Mouse (Mus musculus) left cerebral cortex, adult 8-10 months (tissue): ENCODE data around the gene Hhat. TPM values are rescaled to one million over a fixed set of nuclear protein-coding genes. Genes with fewer than 3 reads are reported as not detected.

Source experiments
- DNase-seq, 2 experiments: peaks; one replicate each; pipeline ENCODE4 v3.0.0; 2022; ENCODE audit warnings: low spot score in 2 of 2
- total RNA-seq, 4 experiments: library from RNA; stranded (reverse); gene quantifications; 2 replicates each; pipeline ENCODE4 v1.2.4; 2022

Gene Hhat
- total RNA-seq, 4 experiments from 2014 or later = 2.2 to 2.6 (median 2.5) TPM

DNA sequence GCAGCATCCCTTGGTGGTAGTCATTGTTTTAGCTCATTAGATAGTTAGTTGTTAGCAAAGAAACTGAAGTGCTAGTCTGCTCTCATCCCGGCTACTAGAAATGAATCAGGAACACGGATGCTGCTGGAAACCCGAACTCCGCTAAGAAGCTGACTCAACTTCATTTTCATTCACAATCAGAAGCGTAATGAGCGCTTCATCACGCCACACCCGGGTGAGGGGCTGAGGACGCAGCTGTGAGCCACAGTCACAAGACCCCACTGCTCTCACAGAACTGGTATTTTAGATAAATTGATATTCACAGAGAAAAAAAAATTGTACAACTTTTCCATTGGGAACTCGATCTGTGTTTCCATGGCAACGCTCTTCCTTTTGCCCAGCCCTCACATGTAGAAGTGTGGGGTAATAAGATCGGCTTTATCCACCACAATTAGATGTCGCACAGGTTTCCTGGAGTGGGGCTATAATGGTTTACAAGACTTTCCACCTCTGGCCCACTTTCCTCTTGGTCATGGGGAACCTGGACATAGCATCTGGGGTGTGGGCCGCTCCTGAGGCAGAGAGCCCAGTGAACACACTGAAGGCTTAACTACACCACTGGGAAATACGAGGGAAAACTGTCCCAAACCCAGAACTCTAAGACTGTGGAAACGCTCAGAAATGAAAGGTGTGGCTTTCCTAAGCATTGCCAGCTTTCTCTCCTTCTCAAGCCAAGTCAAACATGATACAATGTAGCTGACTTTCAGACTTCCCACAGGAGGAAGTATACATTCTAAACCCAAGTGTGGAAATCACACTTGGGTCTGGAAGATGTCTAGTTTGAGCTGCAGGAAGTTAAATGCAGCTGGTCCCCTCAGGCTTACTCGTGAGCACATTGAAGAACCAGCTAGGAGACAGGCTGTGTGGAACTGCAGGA lies 14.3 kb upstream of the Hhat start:
- DNase-seq = no peak

DNA sequence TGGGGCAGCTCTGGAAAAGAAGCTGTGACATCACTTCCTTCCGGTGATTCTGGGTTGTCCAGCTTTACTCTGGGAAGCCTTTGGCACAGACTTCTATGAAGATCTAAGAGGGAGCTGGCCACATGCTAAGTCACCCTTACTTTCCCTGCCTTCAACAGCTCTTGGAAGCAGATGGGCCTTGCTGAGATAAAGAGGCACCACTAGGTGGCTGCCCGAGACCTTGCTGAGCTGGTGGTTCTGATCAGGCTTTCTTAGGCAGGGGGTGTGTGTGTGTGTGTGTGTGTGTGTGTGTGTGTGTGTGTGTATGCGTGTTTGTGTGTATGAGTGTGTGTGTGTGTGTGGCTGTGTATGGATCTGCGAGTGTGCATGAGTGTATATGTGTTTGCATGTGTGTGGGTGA lies 13.4 kb upstream of the Hhat start:
- peak in 1 of 2 experiments; percentile 35 for DNase-seq

DNA sequence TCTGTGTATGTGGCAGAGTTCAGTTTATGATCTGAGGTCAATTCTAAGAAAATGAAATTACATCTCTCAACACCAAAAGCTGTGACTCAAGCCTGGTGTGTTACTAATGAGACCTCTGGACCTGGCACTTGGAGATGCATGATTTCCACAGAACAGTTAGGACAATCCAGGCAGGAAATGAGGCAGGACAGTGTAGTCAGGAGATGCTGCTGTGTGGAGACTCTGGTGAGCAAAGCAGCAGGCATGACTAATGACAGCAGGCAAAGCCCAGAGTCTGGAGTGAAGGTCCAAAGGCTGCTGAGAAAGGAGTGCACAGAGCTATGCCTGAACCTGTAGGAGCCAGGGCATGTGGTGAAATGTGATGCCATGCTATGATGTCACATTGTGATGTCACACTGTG lies 10.2 kb upstream of the Hhat start:
- no peak for DNase-seq

DNA sequence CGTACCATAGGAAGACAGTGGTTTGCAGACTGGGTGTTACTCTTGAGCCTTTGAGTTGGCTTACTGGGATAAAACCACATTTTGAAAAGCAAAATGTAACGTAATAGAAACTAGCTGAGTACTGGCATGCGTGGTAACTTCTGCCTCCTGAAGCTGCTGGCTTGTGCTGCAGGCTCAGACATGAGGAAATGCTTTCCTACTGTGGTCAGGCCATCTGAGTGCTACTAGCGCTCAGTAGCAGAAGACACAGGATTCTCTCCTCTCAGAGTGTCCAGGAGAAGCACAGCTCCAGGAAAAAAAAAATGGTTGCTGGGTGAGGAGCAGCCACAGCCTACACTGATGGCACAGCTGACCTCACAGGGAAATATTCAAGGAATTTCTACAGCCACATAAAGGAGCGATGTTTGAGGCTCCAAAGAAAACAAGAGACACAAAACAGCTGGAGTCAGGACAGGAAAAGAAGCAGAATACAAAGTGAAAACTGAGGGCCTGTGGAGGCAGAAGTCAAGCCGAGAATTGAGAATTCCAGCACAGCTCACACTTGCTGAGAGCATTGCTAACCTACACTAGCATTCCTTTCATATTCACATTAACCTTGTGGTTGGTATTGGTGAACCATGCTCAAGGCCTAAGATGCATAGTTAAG lies 8.0 kb upstream of the Hhat start:
- DNase-seq = no peak

DNA sequence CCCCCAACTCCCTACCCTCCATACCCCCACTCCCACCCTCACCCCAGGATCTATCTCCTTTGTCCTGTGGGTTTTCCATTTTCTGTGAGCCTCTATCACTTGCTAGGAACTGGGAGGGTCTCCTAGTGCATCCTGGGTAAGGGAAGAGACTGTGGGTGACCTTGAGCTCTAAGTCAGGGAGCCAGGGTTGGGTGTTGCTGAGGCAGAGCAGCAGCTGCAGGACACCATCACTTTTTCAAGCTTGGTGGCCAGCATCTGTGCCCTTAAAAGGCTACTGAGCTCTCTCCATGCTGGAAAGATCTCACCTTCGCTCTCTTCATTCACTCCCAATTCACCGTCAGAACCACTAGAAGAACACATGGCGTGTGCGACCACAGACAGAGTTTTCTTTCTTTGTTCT lies 7.2 kb upstream of the Hhat start:
- no peak for DNase-seq

DNA sequence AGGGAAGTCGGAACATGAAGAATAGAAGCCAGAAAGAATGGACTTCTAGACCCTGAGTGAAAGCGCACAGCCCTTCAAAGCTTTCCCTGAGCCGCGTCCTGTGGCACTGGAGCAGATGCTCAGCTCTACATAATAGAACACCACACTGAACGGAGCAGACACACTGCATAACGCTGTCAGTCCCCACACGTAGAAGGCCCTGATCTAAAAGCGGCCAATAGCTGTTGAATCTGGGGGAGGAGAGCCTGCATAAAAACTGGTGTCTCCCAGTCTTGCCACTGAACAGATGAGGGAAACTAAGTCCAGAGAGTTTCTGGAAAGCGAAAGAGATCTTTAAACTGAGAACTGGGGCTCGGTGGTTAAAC lies 911 bp downstream of the Hhat start:
- peak in 1 of 2 experiments; percentile 41 for DNase-seq

DNA sequence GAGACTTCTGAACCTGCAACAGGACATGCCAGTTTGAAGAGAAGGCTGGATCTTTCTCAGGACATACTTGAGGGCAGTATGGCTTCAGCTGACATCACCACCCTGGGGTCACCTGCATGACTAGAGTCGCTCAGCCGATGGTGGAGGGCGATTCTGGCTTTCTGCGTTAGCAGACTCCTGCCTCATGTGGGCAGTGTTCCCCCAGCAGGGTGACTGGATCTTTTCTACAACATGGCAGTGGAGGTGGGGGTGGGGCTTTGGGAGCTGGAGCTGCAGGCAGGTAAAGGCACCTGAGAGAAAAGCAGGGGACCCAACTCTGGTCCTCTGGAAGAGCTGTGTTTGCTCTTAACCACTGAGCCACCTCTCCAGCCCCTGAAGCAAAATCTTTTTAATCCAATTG lies 5.5 kb downstream of the Hhat start:
- no peak for DNase-seq

DNA sequence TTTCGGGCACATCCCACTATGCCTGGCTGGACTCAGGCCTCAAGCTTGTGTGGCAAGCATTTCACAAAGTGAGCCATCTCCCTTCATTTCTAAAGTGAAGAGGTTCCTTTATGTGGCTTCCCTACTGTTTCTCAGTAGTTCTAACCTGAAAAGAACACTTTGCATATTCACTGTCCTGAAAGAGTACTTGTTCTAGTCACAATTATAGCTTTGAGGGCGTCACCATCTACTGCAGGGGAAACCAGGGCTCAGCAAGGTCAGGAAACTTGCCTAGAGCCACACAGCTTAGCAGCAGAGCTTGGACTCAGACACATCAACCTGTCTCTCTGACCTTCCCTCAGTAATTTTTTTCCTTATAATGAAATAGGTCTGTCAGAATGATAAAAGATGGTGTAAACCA lies 6.5 kb downstream of the Hhat start:
- DNase-seq = no peak

DNA sequence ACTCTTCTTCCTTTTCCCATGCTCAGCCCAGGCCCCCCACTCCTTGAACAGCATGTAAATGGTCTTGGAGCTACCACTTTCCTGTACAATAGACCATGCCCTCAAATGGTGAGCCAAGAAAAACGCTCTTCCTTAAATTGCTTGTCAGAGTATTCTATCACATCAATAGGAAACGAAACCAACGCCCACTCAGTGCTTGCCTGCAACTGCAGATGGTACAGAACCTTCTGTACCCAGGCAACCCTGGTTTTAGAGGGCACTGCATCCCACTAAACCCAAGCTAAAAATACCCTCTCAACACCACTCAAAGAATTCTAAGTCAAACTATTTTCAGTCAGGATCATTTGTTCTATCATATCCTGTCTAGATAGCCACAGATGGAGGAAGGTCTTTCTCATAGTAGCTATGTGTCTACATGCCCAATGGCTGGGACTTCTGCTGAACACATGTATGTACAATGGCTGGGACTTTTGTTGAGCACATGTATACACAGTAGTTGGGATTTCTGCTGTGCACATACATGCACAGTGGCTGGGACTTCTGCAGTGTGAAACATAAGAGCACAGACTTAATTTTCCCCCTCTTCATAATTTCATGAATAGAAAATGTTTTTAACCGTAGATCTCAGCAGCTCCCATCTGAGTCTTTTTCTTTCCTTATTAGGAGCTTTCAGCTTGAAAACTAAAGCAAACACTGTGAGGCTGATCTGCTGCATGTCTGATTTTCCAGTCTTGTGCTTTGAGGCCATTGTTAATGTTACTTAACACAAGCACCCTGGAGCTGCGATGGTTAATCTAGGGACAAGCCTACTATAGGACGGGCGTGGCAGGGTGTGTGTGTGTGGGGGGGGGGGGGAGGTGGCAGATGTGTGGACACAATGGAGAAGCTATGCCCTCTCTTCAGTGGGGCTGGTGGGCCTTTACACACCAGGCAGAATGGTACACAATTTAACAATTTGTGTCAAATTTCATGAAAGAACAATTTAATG lies 7.8 kb downstream of the Hhat start:
- no peak for DNase-seq

DNA sequence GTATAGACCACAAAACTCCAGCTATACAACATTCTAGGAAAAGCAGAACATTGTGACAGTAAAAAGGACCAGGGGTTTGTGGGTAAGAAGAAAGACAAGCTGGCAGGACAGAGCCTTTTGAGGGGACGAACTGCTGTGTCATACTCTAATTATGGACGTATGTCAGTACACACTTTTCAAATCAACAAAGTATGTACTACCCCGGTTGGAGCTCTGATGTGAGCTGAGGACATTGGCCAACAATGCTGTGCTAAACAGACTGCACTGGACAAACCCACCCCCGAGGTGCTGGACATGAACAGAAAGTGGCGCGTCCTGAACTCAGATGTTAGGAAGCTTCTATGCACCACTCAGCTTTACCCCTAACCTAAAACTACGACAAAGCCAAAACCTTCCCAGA lies 14.3 kb downstream of the Hhat start:
- no peak for DNase-seq

DNA sequence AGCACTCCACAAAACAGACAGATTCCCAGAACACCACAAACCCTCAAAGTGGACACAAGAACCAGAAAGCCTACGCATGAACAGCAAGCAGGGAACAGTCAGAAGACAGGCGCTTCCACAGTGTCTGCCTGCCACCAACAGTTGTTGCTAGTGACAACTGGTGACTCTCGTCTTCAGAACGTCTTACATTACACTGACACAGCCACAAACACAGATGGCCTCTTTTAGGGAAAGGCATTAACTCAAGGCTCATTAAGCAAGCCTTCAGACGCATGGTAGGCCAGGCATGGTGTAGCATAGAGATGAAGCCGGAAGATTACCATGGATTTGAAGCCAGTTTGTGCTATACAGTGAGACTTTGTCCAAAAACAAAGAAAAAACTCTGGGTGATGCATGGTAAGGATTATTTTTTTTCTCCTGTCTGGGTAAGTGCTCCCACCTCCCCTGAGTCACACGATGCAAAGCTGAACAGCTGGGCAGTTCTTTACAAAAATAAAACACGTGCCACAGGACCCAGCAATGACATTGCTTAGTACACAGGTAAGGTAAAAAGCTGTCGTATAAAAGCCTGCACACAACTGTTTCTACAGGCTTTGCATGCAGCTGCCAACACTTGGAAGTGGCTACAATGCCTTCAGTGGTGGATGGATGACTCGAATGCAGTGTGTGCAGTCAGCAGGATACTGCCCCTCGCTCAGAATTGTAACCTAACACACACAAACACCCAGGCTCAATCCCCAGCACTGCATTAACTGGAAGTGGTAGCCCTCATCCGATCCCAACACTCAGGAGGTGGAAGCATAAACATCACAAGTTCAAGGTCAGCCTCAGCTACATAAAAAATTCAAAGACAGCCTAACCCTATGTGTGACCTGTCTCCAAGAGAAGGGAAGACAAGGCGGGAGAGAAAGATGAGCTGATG lies 15.1 kb downstream of the Hhat start:
- no peak for DNase-seq

DNA sequence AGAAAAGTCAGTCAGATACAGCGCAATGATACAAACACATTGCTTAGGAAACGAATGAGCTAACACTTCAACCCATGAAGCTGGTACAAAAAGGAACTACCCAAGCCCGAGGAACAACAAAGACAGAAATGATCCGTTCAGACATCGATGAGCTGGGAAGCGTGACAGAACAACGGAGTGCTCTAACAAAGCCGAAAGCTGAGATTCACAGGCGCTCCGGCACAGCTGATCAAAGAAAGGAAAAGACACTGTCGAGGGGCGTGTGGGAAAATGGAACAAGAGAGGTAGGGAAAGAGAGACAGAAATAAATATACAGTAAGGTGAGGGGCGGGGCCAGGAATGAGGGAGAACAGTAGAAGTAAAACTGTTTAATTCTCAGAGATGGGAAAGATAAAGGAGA lies 15.8 kb downstream of the Hhat start:
- DNase-seq = no peak

DNA sequence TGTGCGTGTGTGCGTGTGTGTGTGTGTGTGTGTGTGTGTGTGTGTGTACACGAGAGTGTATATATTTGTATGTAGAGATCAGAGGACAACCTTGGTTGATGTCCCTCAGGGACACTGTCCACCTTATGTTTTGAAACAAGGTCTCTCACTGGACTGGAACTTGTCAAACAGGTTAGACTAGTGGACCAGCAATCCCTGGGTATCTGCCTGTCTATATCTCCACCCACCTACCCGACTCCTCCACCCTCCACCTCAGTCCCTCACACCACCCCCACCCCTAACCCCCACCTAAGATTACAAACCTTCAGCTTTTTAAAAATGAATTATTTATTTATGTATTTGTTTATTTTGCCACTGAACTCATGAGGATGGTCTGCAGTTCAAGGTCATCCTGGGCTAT lies 16.8 kb downstream of the Hhat start:
- DNase-seq = no peak

DNA sequence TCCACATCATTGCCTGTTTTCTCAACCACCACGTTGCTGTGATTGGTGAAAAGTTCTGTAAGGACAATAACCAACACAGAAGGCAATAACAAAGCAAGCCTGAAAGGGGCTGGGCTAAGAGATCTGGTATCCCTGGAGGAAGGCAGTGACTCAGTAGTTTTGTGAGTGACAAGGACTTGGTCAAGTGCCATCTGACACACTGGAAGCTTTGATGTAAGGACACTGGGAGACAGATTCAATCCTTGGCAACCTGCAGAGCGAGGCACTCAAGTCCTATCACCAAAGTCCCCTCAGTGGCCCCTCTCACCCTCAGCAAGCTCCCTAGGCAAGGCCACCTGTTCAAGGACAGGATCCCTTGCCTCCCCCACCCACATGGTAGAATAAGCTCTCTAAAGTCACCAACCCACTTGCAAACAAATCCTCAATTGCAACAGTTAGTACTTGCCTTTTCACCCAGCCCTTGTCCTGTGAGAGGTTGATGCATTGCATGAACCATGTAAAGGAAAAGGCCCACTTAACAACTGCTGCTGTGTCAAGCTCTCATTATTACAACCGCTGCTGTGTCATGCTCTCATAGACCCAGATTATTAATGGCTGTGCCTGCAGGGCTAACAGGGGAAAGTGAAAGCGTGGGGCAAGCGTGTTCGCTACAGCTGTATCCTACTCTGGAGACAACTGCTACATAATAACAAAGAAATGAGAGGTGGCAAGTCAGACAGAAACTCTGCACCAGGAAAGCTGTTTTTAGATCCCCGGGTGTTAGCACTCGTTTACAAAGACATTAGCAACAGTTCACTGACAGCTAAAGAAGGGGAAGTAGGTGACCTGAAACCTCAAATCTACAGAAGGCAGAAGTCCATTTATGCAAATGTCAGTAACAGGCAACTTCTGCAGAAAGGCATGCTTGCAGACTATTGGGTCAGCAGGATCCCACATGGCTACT lies 18.1 kb downstream of the Hhat start:
- DNase-seq = no peak

DNA sequence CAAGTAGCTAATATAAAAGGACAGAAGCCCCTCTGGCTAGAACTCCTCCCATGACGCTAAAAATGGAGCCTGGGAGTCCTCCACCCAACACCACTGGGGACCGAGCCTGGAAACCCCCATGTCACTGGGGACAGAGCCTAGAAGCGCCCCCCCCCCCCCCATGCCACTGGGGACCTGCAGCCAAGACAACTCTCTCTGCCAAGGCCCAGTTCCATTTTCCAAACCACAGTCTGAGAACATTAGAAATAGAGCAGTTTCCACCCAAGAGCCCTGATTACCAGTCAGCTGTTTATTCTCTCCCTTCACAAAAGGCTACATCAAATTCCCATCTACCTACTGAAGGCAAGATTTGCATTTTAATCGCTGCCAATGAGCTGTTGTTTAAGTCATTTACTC lies 21.0 kb downstream of the Hhat start:
- DNase-seq = no peak

DNA sequence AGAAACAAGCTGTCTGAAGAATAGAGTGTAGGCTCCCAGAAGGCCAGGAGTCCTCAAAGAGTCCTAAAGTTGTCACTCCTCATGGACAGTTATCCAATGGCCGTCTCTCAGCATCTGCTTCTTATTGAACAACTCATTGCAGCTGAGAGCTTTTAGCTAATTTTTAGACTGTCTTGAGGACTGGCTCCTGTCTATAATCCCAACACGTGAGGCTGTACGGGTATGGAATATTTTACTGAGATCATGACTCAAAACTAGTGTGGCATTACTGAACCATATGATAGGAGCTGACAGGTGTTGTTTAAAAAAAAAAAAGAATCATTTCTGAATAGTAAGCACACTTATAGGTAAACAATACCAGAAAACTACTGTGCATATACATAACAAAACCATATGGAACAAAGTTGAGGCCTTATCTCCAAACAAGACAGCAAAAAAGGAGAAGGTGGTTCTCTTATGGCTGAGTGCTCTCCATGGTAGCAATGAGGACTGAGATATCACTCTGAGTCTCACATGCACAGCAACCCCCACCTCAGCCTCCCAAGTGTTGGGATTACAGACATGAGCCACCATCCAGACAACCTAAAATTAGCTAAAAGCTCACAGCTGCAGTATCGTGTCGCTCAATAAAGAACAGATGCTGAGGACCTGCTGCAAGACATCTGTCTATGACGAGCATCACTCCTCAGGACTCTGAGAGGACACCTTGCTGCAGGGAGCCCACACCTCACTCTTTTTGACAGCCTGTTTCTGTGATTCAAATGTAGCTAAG lies 21.6 kb downstream of the Hhat start:
- DNase-seq = no peak

DNA sequence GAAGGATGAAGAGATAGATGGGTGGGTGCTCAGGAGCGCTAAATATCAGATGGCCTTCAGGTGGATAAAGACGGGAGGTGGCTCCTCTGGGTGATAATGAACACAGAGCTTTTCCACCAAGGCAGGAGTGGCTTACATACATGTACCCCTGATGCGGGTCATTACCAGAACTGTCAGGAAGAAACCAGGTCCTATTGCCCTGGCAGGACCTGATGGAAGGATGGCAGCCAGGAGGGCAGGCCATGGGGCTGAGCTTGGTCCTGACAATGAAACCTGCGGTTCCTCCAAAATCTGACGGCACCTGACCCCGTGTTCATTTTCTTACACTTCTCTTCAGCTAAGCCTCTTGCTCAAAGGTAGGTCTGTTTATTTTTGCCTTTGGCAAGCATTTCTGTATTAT lies 24.8 kb downstream of the Hhat start:
- DNase-seq = no peak

DNA sequence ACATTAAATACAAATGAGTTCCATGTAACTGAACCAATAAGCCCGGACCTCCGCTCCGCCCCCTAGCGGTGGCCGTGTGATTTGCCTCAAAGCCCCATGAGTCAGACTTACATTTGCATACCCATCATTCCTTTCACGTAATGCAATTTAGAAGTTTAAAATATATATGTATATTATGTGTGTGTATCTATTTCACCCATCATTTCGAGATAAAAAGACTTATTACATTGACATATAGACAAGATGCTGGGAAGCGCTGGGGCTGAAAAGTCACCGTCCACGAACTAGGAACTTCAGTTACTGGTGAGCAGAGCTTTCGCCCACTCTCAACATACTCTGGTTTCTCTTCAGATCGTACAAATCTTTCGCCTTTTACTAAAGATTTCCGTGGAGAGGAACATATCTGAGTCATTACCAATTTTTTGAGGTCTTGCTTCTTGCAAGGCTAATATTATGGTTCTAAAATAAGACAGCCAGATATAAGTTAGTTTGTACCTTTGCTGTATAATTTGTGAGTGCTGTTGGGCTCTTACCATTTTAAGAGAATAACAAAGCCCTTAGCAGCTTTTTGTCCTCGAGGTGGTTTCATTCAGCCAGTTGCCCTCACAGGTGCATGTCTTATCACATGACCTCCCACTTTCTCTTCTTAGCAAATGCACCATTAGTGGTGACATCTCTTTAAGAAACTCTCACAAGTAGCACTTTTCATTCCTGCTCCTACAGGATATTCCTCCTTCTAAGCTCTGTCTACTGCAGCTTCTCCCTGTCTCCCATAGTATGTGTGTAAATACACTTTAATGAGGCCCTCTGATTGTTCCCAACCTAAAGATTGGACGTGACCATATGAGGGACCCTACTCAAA lies 25.6 kb downstream of the Hhat start:
- no peak for DNase-seq
